Mouse (Mus musculus): ENCODE measurements around the gene 1700029J07Rik.

- TF ChIP-seq EP300 (optimal IDR thresholded peaks at IDR 0.05) (no peak), CTCF (IDR thresholded peaks at IDR 0.05; ENCODE audit: low read depth) (no peak)
These were observed 61.3 kb downstream of the 1700029J07Rik start for GRCm38 (mm10) chr8:45913707-45914106.

Measured in stomach, postnatal 0 days (tissue).